Mouse (Mus musculus): ENCODE measurements around the gene Gtf2a1.
"Not testable (repeated sequence)": the region's sequence is repeated elsewhere in the genome, so short reads cannot be mapped to it uniquely, and the experiment has no call there.

Gtf2a1 gene

DNA sequence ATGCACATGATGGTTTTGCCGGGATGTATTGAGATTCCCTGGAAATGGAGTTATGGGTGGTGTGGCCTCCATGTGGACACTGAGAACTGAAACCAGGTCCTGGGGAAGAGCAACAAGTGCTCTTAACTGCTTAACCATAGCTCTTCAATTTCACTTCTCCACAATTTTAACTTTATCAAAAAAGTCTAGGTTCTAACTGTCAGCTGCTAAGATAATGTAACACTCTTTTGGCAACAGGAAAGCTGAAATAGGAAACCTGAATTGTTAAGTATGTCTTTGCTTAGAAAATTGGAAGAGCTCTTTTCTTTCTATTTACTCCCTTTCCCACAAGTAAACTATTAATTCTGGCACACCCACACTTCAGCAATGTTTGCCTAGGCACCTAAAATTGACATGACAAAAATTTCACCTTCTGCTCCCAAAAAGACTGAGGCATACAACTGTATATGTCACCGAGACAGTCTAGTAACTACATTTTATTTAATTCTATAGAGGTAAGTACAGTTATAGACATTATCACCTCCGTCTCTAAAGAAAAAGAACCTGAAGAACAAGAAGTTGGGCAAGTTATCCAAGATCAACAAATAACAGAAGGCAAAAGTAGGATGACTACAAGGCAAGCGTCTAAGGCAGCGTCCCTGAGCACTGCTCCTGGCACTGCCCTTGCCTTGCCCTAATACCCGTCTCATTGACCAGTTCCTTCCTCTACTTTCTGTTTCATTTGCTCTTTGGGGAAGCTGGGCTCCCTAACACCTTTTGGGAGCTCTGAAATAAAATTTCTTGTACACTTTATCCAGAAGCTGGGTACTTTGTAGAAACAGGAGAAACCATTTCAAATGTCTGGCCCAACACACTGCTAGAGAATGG, 8.8 kb downstream of the Gtf2a1 start:
- DNase-seq = no peak

DNA sequence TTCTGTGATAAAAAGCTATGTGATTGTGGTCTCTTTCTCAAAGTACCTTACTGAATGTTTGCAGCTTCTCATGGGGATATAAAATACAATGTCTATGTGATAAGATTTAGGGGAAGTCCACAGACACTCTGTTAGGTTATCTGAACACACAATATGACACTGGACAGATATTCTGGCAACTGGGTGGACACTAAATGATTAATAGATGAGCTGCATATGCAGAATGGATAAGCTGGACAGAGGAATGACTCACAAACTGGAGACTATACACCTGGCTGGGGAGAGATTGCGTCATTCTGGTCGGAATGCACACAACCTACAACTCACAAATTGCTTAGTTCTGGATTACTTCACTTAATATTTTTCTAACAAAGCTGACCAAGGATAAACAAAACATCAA, 10.6 kb downstream of the Gtf2a1 start:
- no peak for DNase-seq

DNA sequence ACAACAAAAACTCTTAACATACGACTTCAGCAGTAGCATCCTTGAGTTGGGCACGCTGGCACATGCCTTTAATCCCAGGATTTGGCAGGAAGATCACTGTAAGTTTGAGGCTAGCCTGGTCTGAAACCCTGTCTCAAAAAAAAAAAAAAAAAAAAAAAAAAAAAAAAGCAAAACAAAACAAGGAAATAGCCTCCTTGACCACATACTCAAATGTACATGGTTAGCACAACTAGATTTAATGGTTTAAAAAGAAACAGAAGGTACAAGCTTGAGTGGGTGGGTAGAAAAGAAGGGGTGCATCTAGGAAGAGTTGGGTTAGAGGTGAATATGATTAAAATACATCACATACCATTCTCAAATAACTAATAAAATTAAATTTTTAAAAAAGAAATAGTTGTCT, 18.6 kb downstream of the Gtf2a1 start:
- no peak for DNase-seq

DNA sequence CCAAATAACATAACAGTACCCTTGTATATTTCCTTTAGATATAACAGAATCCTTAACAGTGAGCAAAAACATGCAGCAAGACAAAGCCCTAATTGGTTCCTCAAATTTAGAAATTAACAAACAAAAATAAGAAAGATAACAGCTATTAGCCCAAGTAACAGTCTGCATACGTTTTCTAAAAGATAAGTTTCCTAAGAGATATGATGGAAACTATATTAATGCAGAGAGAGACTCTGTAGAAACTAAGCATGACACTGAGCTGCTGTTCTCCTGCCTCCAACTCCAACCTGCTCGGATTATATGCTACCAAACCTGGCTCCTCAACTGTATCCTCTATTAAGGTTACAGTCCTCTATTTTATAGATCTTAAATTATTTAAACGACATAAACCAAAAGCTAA, 21.0 kb downstream of the Gtf2a1 start:
- no peak for DNase-seq

DNA sequence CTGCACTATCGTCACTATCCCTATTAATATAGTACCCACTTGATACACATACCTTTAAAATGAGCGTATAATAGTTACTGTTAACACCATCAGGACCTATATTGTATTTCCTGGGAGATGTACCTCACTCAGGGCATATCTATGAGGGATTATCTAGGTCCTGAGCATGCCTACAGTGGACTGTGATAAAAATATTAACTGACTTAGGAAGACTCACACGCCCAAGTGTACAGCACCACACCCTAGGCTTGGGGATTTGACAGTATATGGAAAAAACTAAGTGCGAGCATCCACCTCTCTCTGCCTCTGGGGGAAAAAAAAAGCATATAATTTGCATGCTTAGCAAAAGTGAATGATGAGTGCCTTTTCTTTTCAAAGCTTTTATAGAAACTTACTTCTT, 23.1 kb downstream of the Gtf2a1 start:
- DNase-seq = no peak

DNA sequence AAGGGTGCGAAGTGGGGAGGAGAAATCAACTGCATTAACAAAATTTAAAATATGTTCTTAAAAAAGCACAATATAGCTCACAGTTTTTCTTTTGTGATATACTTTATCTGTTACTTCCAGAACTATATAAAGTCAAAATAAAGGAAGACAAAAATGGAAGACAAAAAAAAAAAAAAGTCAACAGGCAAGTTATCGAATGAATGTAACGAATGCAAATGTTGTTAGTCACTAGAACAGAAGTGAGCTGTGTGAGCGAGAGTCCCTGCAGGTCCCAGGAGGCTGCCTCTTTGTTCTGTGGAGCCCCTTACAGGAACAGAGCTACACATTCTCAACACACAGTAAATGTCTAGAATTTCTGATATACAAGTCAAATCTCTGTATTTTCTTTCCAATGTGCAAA, 32.1 kb downstream of the Gtf2a1 start:
- not testable (repeated sequence) for DNase-seq

DNA sequence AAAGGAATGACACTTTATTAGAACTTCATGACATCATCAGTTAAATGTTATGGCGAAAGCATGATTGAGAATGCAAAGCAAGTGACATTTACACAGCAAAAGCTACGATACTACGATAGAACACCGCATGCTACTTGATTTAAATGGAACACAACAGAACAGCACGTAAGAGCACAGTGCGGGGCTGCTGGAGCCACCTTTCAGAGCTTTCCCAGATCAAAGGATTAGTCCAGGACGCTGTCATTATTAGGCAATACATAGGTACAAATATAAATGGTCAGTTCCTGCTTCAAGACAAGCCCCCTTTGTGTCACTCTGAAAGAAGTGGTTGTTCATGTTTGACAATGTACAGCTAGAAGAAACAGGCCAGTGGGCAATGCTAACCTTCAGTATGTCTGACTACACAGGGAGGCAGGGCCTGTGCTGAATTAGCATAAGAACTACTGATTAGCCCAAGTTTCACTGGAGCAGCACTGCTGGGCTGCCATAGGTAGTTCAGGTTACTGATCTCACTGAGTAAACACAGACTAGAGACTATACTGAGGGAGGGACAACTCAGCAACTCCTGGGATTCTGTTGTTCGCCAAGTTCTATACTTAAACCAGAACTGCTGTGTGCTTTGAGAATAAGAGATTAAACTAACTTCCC, 32.8 kb downstream of the Gtf2a1 start:
- DNase-seq = not testable (repeated sequence)

DNA sequence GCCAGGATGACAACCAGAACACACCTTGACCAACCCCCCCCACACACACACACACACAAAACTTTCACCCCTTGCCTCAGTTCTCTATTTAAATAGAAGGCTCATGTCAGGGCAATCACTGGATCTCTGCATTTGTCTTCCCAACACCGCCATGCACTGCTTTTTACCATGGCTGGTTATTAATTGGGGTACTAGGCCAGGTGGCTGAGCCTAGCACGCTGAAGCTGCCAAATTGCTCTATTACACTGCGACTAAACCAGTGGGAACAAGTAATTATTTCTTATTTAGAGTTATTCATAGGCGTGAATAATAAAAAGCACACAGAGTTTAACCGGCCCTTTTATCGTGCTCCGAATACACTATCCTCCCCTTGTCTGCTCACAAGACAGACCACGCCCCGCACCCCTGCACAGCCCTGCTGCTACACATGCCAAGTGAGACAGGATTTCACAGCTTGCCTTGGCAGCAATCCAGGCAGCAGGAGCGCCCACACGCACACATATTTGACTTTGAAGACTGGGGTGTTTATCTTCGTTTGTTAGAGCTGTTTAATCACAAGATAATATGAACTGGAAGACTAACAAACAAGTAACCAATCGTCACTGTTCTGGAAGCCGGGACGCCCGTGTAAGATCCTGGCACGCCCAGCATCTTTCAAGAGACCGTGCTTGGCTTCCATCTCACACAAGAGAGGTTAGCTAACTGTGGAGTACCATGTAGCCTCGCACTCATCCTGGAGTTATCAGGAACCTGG, 38.3 kb downstream of the Gtf2a1 start:
- peak; percentile 90 to 93 for DNase-seq

DNA sequence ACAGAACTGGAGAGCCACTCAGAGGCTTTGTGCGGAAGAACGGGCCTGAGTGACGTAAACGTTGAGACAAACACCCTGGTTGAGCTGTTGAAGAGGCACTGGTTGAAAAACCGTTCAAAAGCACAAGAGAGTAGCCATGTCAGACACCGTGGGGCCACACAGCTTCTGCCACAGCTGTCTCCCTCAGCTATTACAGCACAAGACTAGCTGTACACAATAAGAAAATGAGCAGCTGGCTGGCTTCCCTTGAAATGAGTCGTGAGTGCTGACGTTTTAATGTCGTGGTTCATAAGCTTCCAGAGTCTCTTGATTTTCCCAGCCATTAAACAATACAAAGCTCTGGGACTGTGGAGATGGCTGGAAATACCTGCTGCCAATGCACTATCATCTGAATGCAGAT, 40.8 kb downstream of the Gtf2a1 start:
- no peak for DNase-seq

DNA sequence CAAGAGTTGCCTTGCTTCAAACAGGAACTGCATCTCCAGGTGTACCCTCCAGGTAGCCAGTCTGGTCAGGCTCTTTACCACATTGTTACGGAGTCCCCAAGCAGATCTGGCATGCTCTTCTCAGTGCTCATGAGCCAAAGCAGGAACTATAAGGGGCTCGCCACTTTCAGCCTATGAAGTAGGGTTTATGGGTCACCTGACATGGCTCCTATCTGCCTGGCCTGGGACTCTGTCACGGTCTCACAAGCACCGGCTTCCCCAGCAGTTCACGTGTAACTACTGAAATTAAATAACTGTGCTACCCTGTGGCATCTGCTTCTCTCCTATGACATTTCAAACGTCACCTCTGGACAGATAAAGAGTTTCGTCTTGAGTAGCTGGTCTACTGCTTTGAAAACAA, 50.1 kb downstream of the Gtf2a1 start:
- no peak for DNase-seq

DNA sequence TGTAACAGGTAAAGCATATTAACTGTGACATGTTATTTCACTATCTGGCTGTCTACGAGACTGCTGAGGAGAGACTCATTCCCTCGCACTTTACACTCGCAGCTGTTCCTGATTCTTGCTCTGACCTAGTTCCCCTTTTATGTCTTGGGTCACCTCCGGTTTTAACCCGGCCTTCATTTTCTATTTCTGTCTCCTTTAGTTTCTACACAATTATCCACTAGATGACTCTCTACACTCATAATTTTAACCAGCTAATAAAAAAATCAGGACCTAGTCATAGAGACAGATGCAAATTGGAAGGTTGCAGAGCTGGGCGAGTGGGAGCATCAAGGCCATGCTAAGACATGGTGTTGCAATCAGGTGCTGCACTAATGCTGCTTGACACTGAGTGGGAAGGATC, 55.8 kb downstream of the Gtf2a1 start:
- DNase-seq = no peak

DNA sequence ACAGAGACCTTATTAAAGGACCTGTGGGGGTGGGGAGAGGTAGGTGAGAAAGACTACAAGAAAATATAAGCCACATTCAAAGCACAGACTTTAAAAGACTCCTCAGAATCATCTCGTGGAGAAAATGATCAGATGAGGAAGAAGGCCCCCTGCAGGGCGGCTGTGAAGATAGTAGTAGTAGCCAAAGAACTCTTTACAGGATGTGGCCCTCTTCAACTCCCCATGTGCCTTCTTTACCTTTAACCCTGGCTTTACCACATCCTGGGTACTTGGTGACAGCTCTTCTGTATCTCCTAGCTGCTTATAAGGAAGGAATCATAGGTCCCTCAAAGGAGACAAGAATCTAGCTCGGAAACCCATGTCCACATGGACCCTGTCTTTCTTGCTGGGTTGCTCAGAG, 66.7 kb downstream of the Gtf2a1 start:
- DNase-seq = no peak

DNA sequence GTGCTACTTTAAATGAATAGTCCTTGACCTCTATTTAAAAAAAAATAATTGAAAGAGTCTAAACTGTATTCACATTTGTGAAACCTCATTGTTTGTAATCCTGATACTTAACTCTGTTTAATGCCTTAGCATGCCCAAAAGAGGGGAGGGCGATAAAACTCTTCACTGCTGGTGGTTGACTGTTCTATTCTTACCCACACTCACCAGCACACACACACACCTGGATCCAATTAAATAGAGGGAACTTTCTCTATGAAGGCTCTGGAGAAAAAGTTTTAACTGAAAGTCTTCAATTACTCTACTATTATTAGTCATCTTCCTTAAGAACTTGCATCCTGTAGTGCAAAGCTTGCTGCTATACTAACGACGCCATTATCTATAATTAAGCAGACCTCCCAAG, 72.5 kb downstream of the Gtf2a1 start:
- no peak for DNase-seq

DNA sequence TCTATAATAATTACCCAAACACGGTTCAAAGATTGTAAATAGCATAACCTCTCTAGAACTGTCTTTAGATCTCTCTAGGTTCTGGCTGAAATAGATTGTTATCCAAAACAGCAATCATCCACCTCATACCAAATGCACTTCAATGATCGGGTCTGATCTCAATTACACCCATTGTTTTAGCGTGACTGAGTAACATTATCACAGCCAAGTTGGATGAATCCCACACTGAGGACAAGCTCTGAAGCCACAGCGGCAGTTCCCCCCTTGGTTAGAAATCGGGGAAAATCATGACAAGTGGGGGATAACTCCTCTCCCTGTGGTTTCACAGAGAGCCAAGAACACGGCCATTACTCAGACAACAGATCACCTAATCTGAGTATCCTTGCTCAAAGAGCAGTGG, 76.3 kb downstream of the Gtf2a1 start:
- DNase-seq = peak; percentile 4 to 7

DNA sequence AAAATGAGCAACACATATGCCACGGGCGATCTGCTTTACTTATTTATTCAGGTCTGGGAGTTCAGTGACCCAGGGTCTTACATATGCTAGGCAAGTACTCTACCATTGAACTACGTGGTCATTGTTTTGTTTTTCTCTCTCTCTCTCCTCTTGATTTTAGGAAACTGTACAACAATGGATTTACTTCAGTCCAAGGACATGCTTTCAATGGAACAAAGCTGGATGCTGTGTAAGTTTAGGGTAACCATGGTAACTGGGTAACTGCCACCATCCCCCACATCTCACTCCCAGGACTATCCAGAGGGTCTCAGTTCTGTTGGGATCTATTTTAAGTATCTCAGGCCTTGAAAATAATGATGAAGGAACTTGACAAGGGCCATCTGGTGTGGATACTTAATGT, 78.5 kb downstream of the Gtf2a1 start:
- no peak for DNase-seq

Measured in cerebellum, postnatal 10 days (tissue).